Mouse (Mus musculus): ENCODE results near the gene Ltb4r2.

The Ltb4r2 gene

DNA sequence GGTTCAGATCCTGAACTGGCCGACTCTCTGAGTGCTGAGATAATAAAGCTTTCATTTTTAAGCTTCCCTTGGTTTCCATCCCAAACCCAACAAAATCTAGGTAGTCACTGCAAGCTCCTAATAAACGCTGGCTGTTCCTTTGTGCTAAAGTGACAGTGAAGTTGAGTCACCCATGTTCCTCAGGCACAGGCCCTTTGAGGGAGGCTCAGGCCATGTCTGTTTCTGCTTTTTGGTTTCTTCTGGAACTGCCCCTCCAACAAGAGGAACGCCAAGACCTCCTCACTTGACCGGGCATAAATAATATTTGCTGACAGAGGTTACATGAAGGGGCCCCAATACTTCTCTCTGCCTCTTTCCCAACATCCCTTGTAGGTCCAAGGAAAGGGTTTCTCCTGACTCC, 25.5 kb upstream of the Ltb4r2 start:
- no peak for DNase-seq (ENCODE audit: low spot score in 2 of 2)

DNA sequence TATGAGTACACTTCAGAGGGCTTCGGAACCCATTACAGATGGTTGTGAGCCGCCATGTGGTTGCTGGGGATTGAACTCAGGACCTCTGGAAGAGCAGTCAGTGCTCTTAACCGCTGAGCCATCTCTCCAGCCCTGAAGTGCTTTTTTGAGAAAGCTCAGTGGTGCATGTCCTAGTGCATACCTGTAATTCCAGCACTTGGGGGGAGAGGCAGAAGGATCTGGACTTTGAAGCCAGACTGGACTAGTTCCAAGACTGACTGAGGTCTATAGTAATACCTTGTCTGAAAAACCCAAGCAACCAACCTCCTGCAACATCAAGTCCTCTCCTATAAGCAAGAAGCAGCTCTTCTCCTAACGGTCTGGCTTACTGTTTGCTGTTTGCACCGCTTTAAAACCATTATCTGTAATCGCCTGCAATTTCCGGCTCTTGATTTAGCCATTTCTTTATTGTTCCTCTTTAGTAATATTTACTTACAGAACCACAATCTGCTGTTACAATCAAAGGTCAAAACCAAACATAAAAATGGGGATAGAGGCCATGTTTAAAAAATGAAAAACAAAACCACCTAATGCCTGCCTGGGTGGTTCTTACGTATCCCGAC, 24.0 kb upstream of the Ltb4r2 start:
- DNase-seq (ENCODE audit: low spot score in 2 of 2): no peak

GRCm38 (mm10) chr14:55743711-55744110, 17.5 kb upstream of the Ltb4r2 start:
- DNase-seq (ENCODE audit: low spot score in 2 of 2): peak; percentile 82 to 83

- DNase-seq (ENCODE audit: low spot score in 2 of 2): peak; percentile 81 to 84
Observed at GRCm38 (mm10) chr14:55745180-55745860, 15.9 kb upstream of the Ltb4r2 start, which contains the start of the genes Dhrs1 and Nop9. Dhrs1 (minus strand) TSS chr14:55745690. Nop9 (plus strand) TSS chr14:55745693.

DNA sequence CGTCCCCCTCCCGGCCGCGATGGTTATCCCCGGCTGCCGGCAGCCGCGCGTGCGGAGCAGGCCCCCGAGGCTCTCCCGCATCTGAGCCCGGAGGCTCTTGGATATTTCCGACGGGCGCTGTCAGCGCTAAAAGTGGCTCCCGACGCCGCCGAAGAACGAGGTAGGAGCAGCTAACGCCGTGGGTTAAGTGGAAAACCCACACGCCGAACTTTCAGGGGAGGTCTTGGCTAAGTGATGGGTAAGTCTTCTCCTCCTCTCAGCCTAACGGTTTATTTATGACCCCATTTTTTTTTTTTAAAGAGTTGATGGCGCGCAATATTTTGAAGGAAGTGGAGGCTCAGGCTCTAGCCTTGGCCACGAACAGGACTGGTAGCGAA, 15.4 kb upstream of the Ltb4r2 start:
- DNase-seq (ENCODE audit: low spot score in 2 of 2): no peak

GRCm38 (mm10) chr14:55747051-55747847, 14.0 kb upstream of the Ltb4r2 start:
- DNase-seq (ENCODE audit: low spot score in 2 of 2): no peak

GRCm38 (mm10) chr14:55757566-55757965, 3.7 kb upstream of the Ltb4r2 start:
- DNase-seq (ENCODE audit: low spot score in 2 of 2): no peak

DNA sequence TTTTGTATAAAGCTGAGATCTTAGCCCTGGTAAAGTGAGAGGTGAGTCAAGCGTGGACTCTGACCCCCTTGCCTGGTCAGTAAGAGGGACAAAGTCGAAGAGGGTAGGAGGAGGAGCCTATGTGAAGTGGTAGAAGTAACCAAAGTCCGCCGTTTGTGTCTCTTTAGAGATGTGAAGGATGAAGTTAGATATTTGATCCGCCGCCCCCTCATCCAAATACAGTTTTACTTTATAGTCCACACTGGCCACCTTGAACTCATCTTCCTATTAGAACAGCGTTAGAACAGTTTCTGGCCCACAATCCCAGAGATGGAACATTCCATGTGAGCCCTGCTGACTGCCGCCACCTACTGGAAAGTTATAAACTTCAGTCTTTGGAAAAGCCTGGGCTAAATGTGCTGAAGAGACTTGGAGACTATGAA, 2.9 kb upstream of the Ltb4r2 start, which contains the start of gene Cideb:
Cideb (minus strand) TSS at position 96 of the 422 bp plus-strand sequence.
- no peak for DNase-seq (ENCODE audit: low spot score in 2 of 2)

- DNase-seq (ENCODE audit: low spot score in 2 of 2): peak; percentile 69 to 76
Observed at GRCm38 (mm10) chr14:55760156-55760555, 1.1 kb upstream of the Ltb4r2 start.

GRCm38 (mm10) chr14:55762001-55762821, 983 bp downstream of the Ltb4r2 start:
- no peak for DNase-seq (ENCODE audit: low spot score in 2 of 2)

- no peak for DNase-seq (ENCODE audit: low spot score in 2 of 2)
Observed at GRCm38 (mm10) chr14:55763166-55763565, 1.9 kb downstream of the Ltb4r2 start.

DNA sequence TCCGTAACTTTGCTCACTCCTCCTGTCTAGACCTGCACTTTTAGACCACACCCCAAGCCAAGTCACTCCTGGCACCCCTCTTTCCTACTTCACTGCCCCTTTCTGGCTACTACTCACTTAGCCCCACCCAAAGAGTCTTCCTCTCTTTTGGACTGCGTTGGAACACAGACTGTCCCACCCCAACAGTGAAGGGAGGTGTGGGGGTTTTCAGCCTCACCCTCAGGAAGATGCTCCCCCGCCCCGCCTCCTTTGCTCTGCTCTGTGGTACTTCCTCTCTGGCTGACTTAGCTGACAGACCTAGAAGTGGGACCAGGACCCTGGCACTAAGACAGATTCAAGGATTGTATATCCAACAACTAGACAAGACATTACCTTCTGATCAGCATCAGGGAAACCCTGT, 4.5 kb downstream of the Ltb4r2 start, which contains the start of gene Ltb4r1:
Ltb4r1 (plus strand) TSS at position 267 of the 400 bp plus-strand sequence.
- DNase-seq (ENCODE audit: low spot score in 2 of 2): no peak

DNA sequence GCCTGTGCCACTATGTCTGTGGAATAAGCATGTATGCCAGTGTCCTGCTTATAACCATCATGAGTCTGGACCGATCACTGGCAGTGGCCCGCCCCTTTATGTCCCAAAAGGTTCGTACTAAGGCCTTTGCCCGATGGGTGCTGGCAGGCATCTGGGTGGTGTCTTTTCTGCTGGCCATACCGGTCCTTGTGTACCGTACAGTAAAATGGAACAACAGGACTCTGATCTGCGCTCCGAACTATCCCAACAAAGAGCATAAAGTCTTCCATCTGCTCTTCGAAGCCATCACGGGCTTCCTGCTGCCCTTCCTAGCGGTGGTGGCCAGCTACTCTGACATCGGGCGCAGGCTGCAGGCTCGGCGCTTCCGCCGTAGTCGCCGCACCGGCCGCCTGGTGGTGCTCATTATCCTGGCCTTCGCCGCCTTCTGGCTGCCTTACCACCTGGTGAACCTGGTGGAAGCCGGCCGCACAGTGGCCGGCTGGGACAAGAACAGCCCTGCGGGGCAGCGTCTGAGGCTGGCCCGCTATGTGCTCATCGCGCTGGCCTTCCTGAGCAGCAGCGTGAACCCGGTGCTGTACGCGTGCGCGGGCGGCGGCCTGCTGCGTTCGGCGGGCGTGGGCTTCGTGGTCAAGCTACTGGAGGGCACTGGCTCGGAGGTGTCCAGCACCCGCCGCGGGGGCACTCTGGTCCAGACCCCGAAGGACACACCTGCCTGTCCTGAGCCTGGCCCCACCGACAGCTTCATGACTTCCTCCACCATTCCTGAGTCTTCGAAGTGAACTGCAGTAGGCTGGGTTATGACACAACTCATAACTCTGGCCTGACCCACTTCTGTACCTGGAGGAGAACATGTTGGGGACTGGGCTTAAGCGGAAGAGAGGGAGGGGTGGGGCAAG, 6.5 kb downstream of the Ltb4r2 start:
- DNase-seq (ENCODE audit: low spot score in 2 of 2): no peak

GRCm38 (mm10) chr14:55768555-55768954, 7.3 kb downstream of the Ltb4r2 start:
- no peak for DNase-seq (ENCODE audit: low spot score in 2 of 2)

DNA sequence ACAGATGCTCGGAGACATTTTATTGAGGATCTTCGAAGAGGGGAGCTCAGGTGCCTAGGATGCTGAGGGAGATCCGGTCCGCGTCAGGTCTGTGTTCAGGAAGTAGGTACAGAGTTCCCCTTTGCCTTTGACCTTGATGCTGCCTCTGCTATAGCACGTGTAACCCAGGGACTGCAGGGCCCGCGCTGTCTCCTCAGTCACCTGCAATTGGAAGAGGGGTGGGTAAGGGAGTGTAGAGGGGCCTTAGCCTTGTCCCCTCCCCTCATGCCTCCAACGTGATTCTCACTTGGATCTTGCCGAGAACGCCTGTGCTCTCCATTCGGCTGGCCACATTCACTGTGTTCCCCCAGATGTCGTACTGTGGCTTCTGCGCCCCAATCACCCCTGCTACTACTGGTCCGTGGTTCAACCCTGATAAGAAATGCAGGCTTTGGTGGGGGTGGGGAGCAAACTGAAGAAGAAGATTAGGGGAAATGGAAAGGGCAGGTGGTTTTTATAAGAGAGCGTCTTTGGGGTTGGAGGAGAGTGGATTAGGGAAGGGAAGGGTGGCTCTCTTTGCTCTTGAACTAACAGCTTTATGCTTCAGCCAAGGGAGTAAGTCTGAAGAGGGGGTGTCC, 8.0 kb downstream of the Ltb4r2 start:
- DNase-seq (ENCODE audit: low spot score in 2 of 2): no peak

GRCm38 (mm10) chr14:55776711-55777110, 15.5 kb downstream of the Ltb4r2 start:
- DNase-seq (ENCODE audit: low spot score in 2 of 2): no peak

DNA sequence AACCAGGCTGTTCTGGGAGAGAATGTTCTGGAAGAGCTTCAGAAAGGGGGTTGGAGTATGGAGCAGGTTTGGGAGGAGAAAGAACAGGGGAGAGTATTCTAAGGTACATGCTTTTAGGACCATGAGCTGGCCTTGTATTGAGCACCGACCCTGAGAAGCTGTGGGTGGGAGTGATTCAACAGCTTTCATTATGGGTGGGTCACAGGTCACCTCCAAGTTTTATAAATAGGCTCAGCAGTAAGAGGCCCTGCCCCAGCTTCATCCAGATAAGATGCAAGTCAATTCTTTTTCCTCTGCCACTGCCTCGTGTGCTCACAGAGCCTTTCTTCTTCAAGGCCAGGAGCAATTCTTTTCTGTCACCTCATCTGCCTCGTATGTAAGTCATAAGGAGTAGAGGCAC, 15.9 kb downstream of the Ltb4r2 start:
- no peak for DNase-seq (ENCODE audit: low spot score in 2 of 2)

GRCm38 (mm10) chr14:55777806-55778205, 16.6 kb downstream of the Ltb4r2 start:
- DNase-seq (ENCODE audit: low spot score in 2 of 2): no peak

DNA sequence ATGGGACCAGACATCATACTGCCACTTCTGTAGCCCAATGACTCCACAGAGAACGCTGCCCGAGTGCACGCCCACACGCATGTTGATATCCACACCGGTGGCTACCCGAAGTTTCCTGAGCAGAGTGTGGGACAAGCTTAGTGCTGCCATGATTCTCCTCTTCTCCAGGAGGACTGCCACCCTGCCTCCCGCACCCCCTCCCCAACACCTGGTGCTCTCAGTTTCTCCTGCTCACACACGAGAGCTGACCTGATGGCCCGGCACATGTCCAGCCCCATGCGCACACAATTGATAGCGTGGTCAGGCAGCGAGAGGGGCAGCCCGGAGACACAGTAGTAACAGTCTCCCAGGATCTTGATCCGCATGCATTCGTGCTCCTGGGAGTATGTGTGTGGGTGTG, 17.5 kb downstream of the Ltb4r2 start:
- peak in 1 of 2 experiments; percentile 1 for DNase-seq (ENCODE audit: low spot score in 2 of 2)

DNA sequence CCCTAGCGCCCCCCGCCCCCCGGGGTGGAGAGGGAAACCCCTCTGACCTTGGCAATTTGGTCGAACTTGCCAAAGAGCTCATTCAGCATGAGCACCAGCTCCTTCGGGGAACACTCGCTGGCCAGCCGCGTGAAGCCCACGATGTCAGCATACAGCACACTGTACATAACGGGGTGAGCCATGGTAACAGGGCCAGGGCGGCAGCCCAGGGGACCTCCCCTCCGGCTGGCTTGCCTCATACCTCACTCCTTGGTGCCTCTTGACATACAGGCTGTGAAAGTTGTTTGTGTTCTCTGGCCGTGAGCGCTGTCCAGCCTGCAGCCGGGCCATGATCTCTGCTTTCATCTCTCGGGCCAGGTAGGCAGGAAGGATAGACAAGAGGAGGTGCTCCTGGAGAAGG, 18.4 kb downstream of the Ltb4r2 start:
- DNase-seq (ENCODE audit: low spot score in 2 of 2): peak in 1 of 2 experiments; percentile 0

All from spleen, postnatal 36 days (tissue).